Mouse (Mus musculus) adrenal gland, postnatal 25 days (tissue): Measurements from ENCODE around the gene Wdr64. TPM values are rescaled to one million over a fixed set of nuclear protein-coding genes. Genes with fewer than 3 reads are reported as not detected.

Experiments used
- DNase-seq: peaks from one replicate; pipeline ENCODE4 v3.0.0; 2021; ENCODE audit warnings: mixed read lengths
- total RNA-seq: library from RNA; stranded (reverse); gene quantifications from 2 replicates; pipeline ENCODE4 v1.2.3, GENCODE M21; 2021

Wdr64 gene
- total RNA-seq, 1 experiment from 2014 or later: not detected

GRCm38 (mm10) chr1:175725771-175726170 lies 27.4 kb downstream of the Wdr64 start:
- DNase-seq: no peak

- DNase-seq: no peak
These were observed 56.4 kb downstream of the Wdr64 start for GRCm38 (mm10) chr1:175754576-175755364.

GRCm38 (mm10) chr1:175794668-175795067 lies 96.3 kb downstream of the Wdr64 start:
- no peak for DNase-seq

- no peak for DNase-seq
These were observed 110.0 kb downstream of the Wdr64 start for GRCm38 (mm10) chr1:175808356-175808755.

GRCm38 (mm10) chr1:175811625-175812024 lies 113.2 kb downstream of the Wdr64 start:
- no peak for DNase-seq

GRCm38 (mm10) chr1:175823815-175824438 lies 125.5 kb downstream of the Wdr64 start:
- no peak for DNase-seq

GRCm38 (mm10) chr1:175828539-175828938 lies 130.1 kb downstream of the Wdr64 start:
- no peak for DNase-seq

GRCm38 (mm10) chr1:175829220-175829619 lies 130.8 kb downstream of the Wdr64 start:
- no peak for DNase-seq

- DNase-seq: no peak
These were observed 157.1 kb downstream of the Wdr64 start for GRCm38 (mm10) chr1:175855515-175855914.

Other genes with a start within 250 kb of the Wdr64 start
- 11.2 and 12.1 TPM in 2 replicates for gene Rgs7, start 206.1 kb upstream of the Wdr64 start, total RNA-seq
- 0.43 and 1.0 TPM in 2 replicates for gene Kmo, start 78.2 kb upstream of the Wdr64 start, total RNA-seq
- gene Fh1, start 73.0 kb upstream of the Wdr64 start, total RNA-seq: 152 and 184 TPM in 2 replicates
- gene Opn3, start 5.8 kb upstream of the Wdr64 start, total RNA-seq: 7.2 and 10.4 TPM in 2 replicates
- 9.1 and 10.3 TPM in 2 replicates for gene Chml, start 5.7 kb upstream of the Wdr64 start, total RNA-seq
- gene Exo1, start 182.0 kb downstream of the Wdr64 start, total RNA-seq: 3.2 and 5.9 TPM in 2 replicates
- not detected in 2 replicates for gene Gm38100, start 221.7 kb downstream of the Wdr64 start, total RNA-seq